Mouse (Mus musculus): Measurements from ENCODE around the gene Dnal1. TPM values are rescaled to one million over a fixed set of nuclear protein-coding genes. Genes with fewer than 3 reads are reported as not detected.
A peak's percentile ranks its signal among the peaks of the same experiment; 100 is the strongest.

Dnal1 gene
- polyA plus RNA-seq, 1 experiment: 13.3 TPM

- no peak overlapping the region for H3K4me3 ChIP-seq (ENCODE audit: low read depth, low read length)
- no peak overlapping the region for H3K9ac ChIP-seq (ENCODE audit: low read depth, poor library complexity, severe bottlenecking)
- no peaks in the 10 kb centered on the region for H3K27me3 ChIP-seq (ENCODE audit: control insufficient read depth, insufficient read depth, low read length, poor library complexity, severe bottlenecking)
- no peaks in the 10 kb centered on the region for H3K9me3 ChIP-seq (replicated peaks; ENCODE audit: control insufficient read depth, insufficient read depth, low read length, poor library complexity, severe bottlenecking)
- H3K36me3 ChIP-seq (ENCODE audit: control insufficient read depth, insufficient read depth, low read length, poor library complexity, severe bottlenecking): 0 out of 2 replicates have a peak, but pooled peaks cover 7% of the 10 kb centered on the region
- no peaks in the 10 kb centered on the region for H3K4me1 ChIP-seq (ENCODE audit: control insufficient read depth, insufficient read depth, low read length)
- TF ChIP-seq EP300 (IDR thresholded peaks at IDR 0.05; ENCODE audit: insufficient read depth, low read depth, low read length): no peak
- TF ChIP-seq POLR2A (IDR thresholded peaks at IDR 0.05; ENCODE audit: insufficient read depth, low read length): no peak
- no peak for TF ChIP-seq CTCF (IDR thresholded peaks at IDR 0.05; ENCODE audit: low read depth, low read length)
- no peak overlapping the region for H3K27ac ChIP-seq (ENCODE audit: insufficient read depth, low read length)
These were observed 56.4 kb downstream of the Dnal1 start for GRCm38 (mm10) chr12:84170610-84171009.

GRCm38 (mm10) chr12:84172216-84172615, 58.0 kb downstream of the Dnal1 start:
- Histone ChIP-seq H3K27me3 (ENCODE audit: control insufficient read depth, insufficient read depth, low read length, poor library complexity, severe bottlenecking) (no peaks in the 10 kb centered on the region), H3K9ac (ENCODE audit: low read depth, poor library complexity, severe bottlenecking) (no peak overlapping the region), H3K4me1 (ENCODE audit: control insufficient read depth, insufficient read depth, low read length) (peaks cover 2% of the 10 kb centered on the region), H3K9me3 (replicated peaks; ENCODE audit: control insufficient read depth, insufficient read depth, low read length, poor library complexity, severe bottlenecking) (no peaks in the 10 kb centered on the region), H3K36me3 (ENCODE audit: control insufficient read depth, insufficient read depth, low read length, poor library complexity, severe bottlenecking) (0 out of 2 replicates have a peak, but pooled peaks cover 7% of the 10 kb centered on the region), H3K27ac (ENCODE audit: insufficient read depth, low read length) (no peak overlapping the region), H3K4me3 (ENCODE audit: low read depth, low read length) (no peak overlapping the region)
- no peak for TF ChIP-seq CTCF (IDR thresholded peaks at IDR 0.05; ENCODE audit: low read depth, low read length)
- no peak for TF ChIP-seq EP300 (IDR thresholded peaks at IDR 0.05; ENCODE audit: insufficient read depth, low read depth, low read length)
- TF ChIP-seq POLR2A (IDR thresholded peaks at IDR 0.05; ENCODE audit: insufficient read depth, low read length): no peak

- Histone ChIP-seq H3K27ac (ENCODE audit: insufficient read depth, low read length) (no peak overlapping the region), H3K4me3 (ENCODE audit: low read depth, low read length) (peak overlapping the region; percentile 10; the same call in 1 of the 2 replicates), H3K9me3 (replicated peaks; ENCODE audit: control insufficient read depth, insufficient read depth, low read length, poor library complexity, severe bottlenecking) (no peaks in the 10 kb centered on the region), H3K36me3 (ENCODE audit: control insufficient read depth, insufficient read depth, low read length, poor library complexity, severe bottlenecking) (0 out of 2 replicates have a peak, but pooled peaks cover 7% of the 10 kb centered on the region), H3K27me3 (ENCODE audit: control insufficient read depth, insufficient read depth, low read length, poor library complexity, severe bottlenecking) (no peaks in the 10 kb centered on the region), H3K4me1 (ENCODE audit: control insufficient read depth, insufficient read depth, low read length) (peaks cover 6% of the 10 kb centered on the region), H3K9ac (ENCODE audit: low read depth, poor library complexity, severe bottlenecking) (no peak overlapping the region)
- TF ChIP-seq POLR2A (IDR thresholded peaks at IDR 0.05; ENCODE audit: insufficient read depth, low read length) (no peak), EP300 (IDR thresholded peaks at IDR 0.05; ENCODE audit: insufficient read depth, low read depth, low read length) (no peak), CTCF (IDR thresholded peaks at IDR 0.05; ENCODE audit: low read depth, low read length) (no peak)
These were observed 58.7 kb downstream of the Dnal1 start for GRCm38 (mm10) chr12:84172862-84173261.

GRCm38 (mm10) chr12:84173309-84173915, 59.2 kb downstream of the Dnal1 start:
- no peaks in the 10 kb centered on the region for H3K27me3 ChIP-seq (ENCODE audit: control insufficient read depth, insufficient read depth, low read length, poor library complexity, severe bottlenecking)
- no peak for TF ChIP-seq POLR2A (IDR thresholded peaks at IDR 0.05; ENCODE audit: insufficient read depth, low read length)
- no peak for TF ChIP-seq CTCF (IDR thresholded peaks at IDR 0.05; ENCODE audit: low read depth, low read length)
- TF ChIP-seq EP300 (IDR thresholded peaks at IDR 0.05; ENCODE audit: insufficient read depth, low read depth, low read length): no peak
- no peak overlapping the region for H3K27ac ChIP-seq (ENCODE audit: insufficient read depth, low read length)
- 0 out of 2 replicates have a peak, but pooled peaks cover 7% of the 10 kb centered on the region for H3K36me3 ChIP-seq (ENCODE audit: control insufficient read depth, insufficient read depth, low read length, poor library complexity, severe bottlenecking)
- peaks cover 6% of the 10 kb centered on the region for H3K4me1 ChIP-seq (ENCODE audit: control insufficient read depth, insufficient read depth, low read length)
- no peaks in the 10 kb centered on the region for H3K9me3 ChIP-seq (replicated peaks; ENCODE audit: control insufficient read depth, insufficient read depth, low read length, poor library complexity, severe bottlenecking)
- H3K4me3 ChIP-seq (ENCODE audit: low read depth, low read length): 0 out of 2 replicates have a peak overlapping the region, but pooled peaks have one; percentile 10
- H3K9ac ChIP-seq (ENCODE audit: low read depth, poor library complexity, severe bottlenecking): no peak overlapping the region

GRCm38 (mm10) chr12:84174190-84174811, 60.1 kb downstream of the Dnal1 start:
- Histone ChIP-seq H3K27ac (ENCODE audit: insufficient read depth, low read length) (peak overlapping the region; percentile 11), H3K9ac (ENCODE audit: low read depth, poor library complexity, severe bottlenecking) (no peak overlapping the region), H3K9me3 (replicated peaks; ENCODE audit: control insufficient read depth, insufficient read depth, low read length, poor library complexity, severe bottlenecking) (no peaks in the 10 kb centered on the region), H3K4me1 (ENCODE audit: control insufficient read depth, insufficient read depth, low read length) (peaks cover 6% of the 10 kb centered on the region), H3K36me3 (ENCODE audit: control insufficient read depth, insufficient read depth, low read length, poor library complexity, severe bottlenecking) (0 out of 2 replicates have a peak, but pooled peaks cover 7% of the 10 kb centered on the region), H3K4me3 (ENCODE audit: low read depth, low read length) (peak overlapping the region; percentile 6; the same call in 1 of the 2 replicates), H3K27me3 (ENCODE audit: control insufficient read depth, insufficient read depth, low read length, poor library complexity, severe bottlenecking) (no peaks in the 10 kb centered on the region)
- TF ChIP-seq CTCF (IDR thresholded peaks at IDR 0.05; ENCODE audit: low read depth, low read length) (no peak), EP300 (IDR thresholded peaks at IDR 0.05; ENCODE audit: insufficient read depth, low read depth, low read length) (no peak), POLR2A (IDR thresholded peaks at IDR 0.05; ENCODE audit: insufficient read depth, low read length) (no peak)

GRCm38 (mm10) chr12:84174871-84175270, 60.7 kb downstream of the Dnal1 start:
- peak; percentile 26 for TF ChIP-seq POLR2A (IDR thresholded peaks at IDR 0.05; ENCODE audit: insufficient read depth, low read length)
- TF ChIP-seq CTCF (IDR thresholded peaks at IDR 0.05; ENCODE audit: low read depth, low read length): no peak
- 0 out of 2 replicates have a peak, but pooled peaks have one; percentile 4 for TF ChIP-seq EP300 (IDR thresholded peaks at IDR 0.05; ENCODE audit: insufficient read depth, low read depth, low read length)
- H3K9ac ChIP-seq (ENCODE audit: low read depth, poor library complexity, severe bottlenecking): no peak overlapping the region
- no peak overlapping the region; the same call in 1 of the 2 replicates for H3K4me3 ChIP-seq (ENCODE audit: low read depth, low read length)
- 0 out of 2 replicates have a peak, but pooled peaks cover 7% of the 10 kb centered on the region for H3K36me3 ChIP-seq (ENCODE audit: control insufficient read depth, insufficient read depth, low read length, poor library complexity, severe bottlenecking)
- no peaks in the 10 kb centered on the region for H3K9me3 ChIP-seq (replicated peaks; ENCODE audit: control insufficient read depth, insufficient read depth, low read length, poor library complexity, severe bottlenecking)
- peak overlapping the region; percentile 82 for H3K27ac ChIP-seq (ENCODE audit: insufficient read depth, low read length)
- no peaks in the 10 kb centered on the region for H3K27me3 ChIP-seq (ENCODE audit: control insufficient read depth, insufficient read depth, low read length, poor library complexity, severe bottlenecking)
- peaks cover 6% of the 10 kb centered on the region for H3K4me1 ChIP-seq (ENCODE audit: control insufficient read depth, insufficient read depth, low read length)

All from ES-Bruce4 (cell line).